Mouse (Mus musculus): ENCODE results near the gene Mybph. TPM values are rescaled to one million over a fixed set of nuclear protein-coding genes. Genes with fewer than 3 reads are reported as not detected.

Mybph gene
- not detected for total RNA-seq (2023)

DNA sequence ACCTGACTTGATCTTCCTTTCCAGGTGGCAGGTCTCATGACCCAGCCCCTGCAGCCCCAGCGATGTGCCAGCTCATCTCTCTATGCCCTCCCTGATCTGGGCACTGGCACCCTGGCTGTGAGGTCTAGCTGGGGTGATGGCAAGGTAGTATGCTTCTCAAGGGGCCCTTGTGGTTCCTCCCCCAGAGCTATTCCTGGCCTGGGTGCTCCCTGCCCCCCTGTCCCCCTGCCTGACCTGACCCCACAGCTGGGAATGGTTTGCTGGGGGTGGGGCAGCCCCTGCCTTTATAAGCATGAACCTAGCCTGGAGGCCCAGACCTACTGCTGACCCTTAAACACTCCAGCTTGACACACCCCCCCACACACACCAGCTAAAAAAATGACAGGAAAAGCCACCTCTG is at the start of gene Mybph:
TSS of gene Mybph (plus strand) at position 323 of the 400 bp plus-strand sequence.

DNA sequence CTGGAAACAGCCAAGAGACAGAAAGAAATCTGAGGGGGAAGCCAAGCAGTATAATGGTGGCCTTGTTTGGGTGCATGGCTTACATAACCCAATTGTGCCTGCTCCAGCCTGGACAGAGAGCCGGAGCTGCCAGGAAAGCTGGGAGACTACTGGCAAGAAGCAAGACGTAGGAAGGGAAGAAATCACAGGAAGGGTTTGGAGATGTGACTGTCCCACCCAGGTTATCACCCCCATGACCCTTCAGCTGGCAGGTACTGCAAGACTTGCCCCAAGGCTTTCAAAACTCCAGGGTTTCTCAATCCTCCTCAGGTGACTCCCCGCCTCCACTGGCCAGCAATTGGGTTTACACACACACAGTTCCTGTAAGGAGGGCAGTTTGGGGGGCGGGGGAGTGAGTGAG is 11.2 kb upstream of the Mybph start, which contains the start of gene Chil1:
TSS of gene Chil1 (plus strand) at position 152 of the 400 bp plus-strand sequence.

DNA sequence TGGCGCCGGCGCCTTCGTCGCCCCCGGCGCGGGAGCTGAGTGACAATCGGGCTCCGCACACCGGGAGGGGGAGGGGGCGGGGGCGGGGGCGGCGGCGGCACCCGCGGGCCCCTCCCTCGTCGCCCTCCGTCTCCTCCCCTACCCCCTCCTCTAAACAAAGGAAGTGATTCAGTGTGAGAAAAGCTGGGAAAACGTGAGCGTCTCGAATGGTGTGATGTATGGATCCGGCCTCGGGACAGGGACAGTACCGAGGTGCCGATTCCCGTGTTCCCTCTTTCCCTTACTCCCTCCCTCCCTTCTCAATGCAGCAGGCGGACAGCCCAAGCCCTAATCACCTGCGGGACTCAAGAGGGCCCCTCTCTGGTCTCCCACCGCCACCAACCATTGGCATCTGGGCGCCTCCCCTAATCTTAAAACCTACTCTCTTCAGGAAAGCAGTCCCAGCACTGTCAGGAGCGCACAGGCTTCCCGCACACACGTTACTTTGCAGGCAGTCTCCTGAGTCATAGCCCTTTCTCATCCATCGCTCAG is 42.2 kb downstream of the Mybph start, which contains the start of gene Adora1:
TSS of gene Adora1 (minus strand) at position 41 of the 531 bp plus-strand sequence.

Other genes with a start within 250 kb of the Mybph start
- gene Fmod, start 156.2 kb upstream of the Mybph start, total RNA-seq (2023), result not detected
- gene Btg2, start 114.3 kb upstream of the Mybph start, total RNA-seq (2023), result 100 to 1,000 TPM; 529 to 618 TPM
- gene Chit1, start 82.2 kb upstream of the Mybph start, total RNA-seq (2023), result not detected
- 10 to 100 TPM; 14.3 to 24.9 TPM for gene Chil1, start 11.3 kb upstream of the Mybph start, total RNA-seq (2023)
- gene Adora1, start 42.0 kb downstream of the Mybph start, total RNA-seq (2023), result not detected
- gene Myog, start 96.5 kb downstream of the Mybph start, total RNA-seq (2023), result not detected
- gene Ppfia4, start 139.5 kb downstream of the Mybph start, total RNA-seq (2023), result 10 to 100 TPM; 40.0 to 40.1 TPM
- gene Tmem183a, start 168.5 kb downstream of the Mybph start, total RNA-seq (2023), result 10 to 100 TPM; 47.6 to 58.3 TPM
- not detected for gene 4933406M09Rik, start 192.5 kb downstream of the Mybph start, total RNA-seq (2023)
- gene Cyb5r1, start 212.1 kb downstream of the Mybph start, total RNA-seq (2023), result 10 to 100 TPM; 74.8 to 77.0 TPM
- 100 to 1,000 TPM; 213 to 224 TPM for gene Adipor1, start 221.9 kb downstream of the Mybph start, total RNA-seq (2023)

All from monocyte, adult 59 days (primary cell).